Mouse (Mus musculus): ENCODE data around the gene Dusp19.

DNA sequence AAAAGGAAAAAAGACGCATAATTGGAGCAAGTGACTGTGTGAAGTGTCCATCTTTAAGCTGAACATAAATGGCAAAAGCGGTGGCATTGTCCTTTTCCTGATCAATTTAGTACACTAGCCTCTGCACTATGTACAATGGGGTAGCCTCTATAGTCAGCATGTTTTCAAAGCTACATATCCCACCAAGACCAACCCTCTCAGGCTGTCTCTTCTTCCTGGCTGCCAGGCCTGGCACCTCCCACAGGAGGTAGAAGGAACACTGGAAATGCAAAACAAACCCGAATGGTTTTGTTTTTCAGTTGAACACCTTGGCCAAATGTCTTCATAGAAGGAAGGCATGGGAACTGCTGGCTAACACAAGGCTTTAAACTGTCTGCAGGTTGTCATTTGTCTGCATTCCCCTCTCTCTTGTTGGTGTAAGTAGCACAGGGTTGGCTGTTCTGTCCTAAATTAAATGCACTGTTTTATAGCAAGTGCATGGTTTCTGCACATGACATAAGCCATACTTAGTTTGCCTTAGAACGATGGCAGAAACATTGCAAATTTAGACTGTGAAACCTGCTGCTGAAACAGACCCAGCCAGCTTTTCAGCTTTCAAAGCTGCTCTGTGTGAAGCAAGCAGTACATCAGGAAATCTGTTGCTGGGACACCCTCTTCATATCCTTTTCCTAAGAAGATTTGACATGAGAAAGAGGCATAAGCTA, 22.5 kb upstream of the Dusp19 start:
- TF ChIP-seq POLR2A (IDR thresholded peaks at IDR 0.05; ENCODE audit: low read depth, low read length) (no peak), CTCF (IDR thresholded peaks at IDR 0.05; ENCODE audit: borderline replicate concordance, insufficient read depth, low read length) (no peak)
